Mouse (Mus musculus) macrophage (primary cell): ENCODE data around the gene Glud1. TPM values are rescaled to one million over a fixed set of nuclear protein-coding genes. Genes with fewer than 3 reads are reported as not detected.

Experiments
- polyA plus RNA-seq: library from polyadenylated mRNA; stranded (reverse); fragments of 250-400 nt; gene quantifications from 3 replicates; pipeline ENCODE4 v1.2.4, GENCODE M21; 2018; ENCODE audit warnings: inconsistent platforms

Gene Glud1
- polyA plus RNA-seq, 1 experiment from 2014 or later = 110 TPM

Other genes with a start within 250 kb of the Glud1 start
- gene Anxa8, start 224.7 kb upstream of the Glud1 start, polyA plus RNA-seq = not detected in 3 replicates
- not detected in 3 replicates for gene A630023A22Rik, start 208.0 kb upstream of the Glud1 start, polyA plus RNA-seq
- gene Npy4r, start 158.2 kb upstream of the Glud1 start, polyA plus RNA-seq = not detected in 3 replicates
- not detected in 3 replicates for gene Gprin2, start 109.1 kb upstream of the Glud1 start, polyA plus RNA-seq
- gene Syt15, start 91.1 kb upstream of the Glud1 start, polyA plus RNA-seq = not detected in 3 replicates
- 5.9 to 7.5 TPM (median 7.1 TPM) in 3 replicates for gene Shld2, start 234 bp upstream of the Glud1 start, polyA plus RNA-seq
- gene Fam25c, start 44.7 kb downstream of the Glud1 start, polyA plus RNA-seq = not detected in 3 replicates
- gene Sncg, start 64.1 kb downstream of the Glud1 start, polyA plus RNA-seq = not detected in 3 replicates
- 0.07 to 0.11 TPM in 2 of 3 replicates, not detected in the other for gene Mmrn2, start 64.7 kb downstream of the Glud1 start, polyA plus RNA-seq
- 0.39 to 0.73 TPM (median 0.58 TPM) in 3 replicates for gene Bmpr1a, start 192.6 kb downstream of the Glud1 start, polyA plus RNA-seq
- gene 9230112D13Rik, start 212.1 kb downstream of the Glud1 start, polyA plus RNA-seq = not detected in 3 replicates